Mouse (Mus musculus) liver, embryonic 11.5 days (tissue): ENCODE data around the gene Lsm6. TPM values are rescaled to one million over a fixed set of nuclear protein-coding genes. Genes with fewer than 3 reads are reported as not detected.

ENCODE experiments used
- ATAC-seq: fragments of 200-750 bp; cut with Nextera tagmentation; replicated peaks from 2 replicates; pipeline ENCODE4 v1.8.0; 2017; ENCODE audit warnings: moderate number of reproducible peaks, mild to moderate bottlenecking, moderate TSS enrichment, moderate library complexity; ENCODE audit not compliant: low FRiP score
- DNase-seq: peaks from one replicate; pipeline ENCODE4 v3.0.0-alpha.2; 2017; ENCODE audit warnings: low spot score
- H3K27ac ChIP-seq: fragments of 300-500 bp; sonication (generic); 2 replicates; pipeline ENCODE4 v1.5.1; 2014; ENCODE audit warnings: mild to moderate bottlenecking, low read depth, low read length, control low read depth
- H3K27me3 ChIP-seq: fragments of 300-500 bp; sonication (generic); replicated peaks from 2 replicates; pipeline ENCODE4 v1.6.1; 2014; ENCODE audit warnings: low read length, mixed read lengths; ENCODE audit not compliant: control insufficient read depth, insufficient read depth
- H3K36me3 ChIP-seq: fragments of 300-500 bp; sonication (generic); 2 replicates; pipeline ENCODE4 v1.6.1; 2014; ENCODE audit warnings: mild to moderate bottlenecking, low read length, moderate library complexity, mixed read lengths; ENCODE audit not compliant: control insufficient read depth, insufficient read depth
- H3K4me1 ChIP-seq: fragments of 300-500 bp; sonication (generic); replicated peaks from 2 replicates; pipeline ENCODE4 v1.6.1; 2014; ENCODE audit warnings: low read length, mixed read lengths; ENCODE audit not compliant: control insufficient read depth, insufficient read depth
- H3K4me2 ChIP-seq: fragments of 300-500 bp; sonication (generic); 2 replicates; pipeline ENCODE4 v1.6.1; 2014; ENCODE audit warnings: mild to moderate bottlenecking, control low read depth, moderate library complexity
- H3K4me3 ChIP-seq: fragments of 300-500 bp; sonication (generic); 2 replicates; pipeline ENCODE4 v1.5.1; 2014; ENCODE audit warnings: low read depth, low read length, control low read depth
- H3K9ac ChIP-seq: fragments of 300-500 bp; sonication (generic); 2 replicates; pipeline ENCODE4 v1.6.1; 2014; ENCODE audit warnings: low read depth, low read length, control low read depth
- H3K9me3 ChIP-seq: fragments of 300-500 bp; sonication (generic); 2 replicates; pipeline ENCODE4 v1.6.1; 2016; ENCODE audit warnings: low read length, inconsistent platforms, mixed read lengths; ENCODE audit not compliant: control insufficient read depth
- WGBS: fragments of 180-500 bp; shearing (Covaris S2); extraction: QIAGEN DNeasy Blood & Tissue Kit; methylation state at CpG from one replicate; pipeline ENCODE4 v1.1.7; 2014; 5-methylcytosine and 5-hydroxymethylcytosine counted together
- polyA plus RNA-seq: library from polyadenylated mRNA; unstranded; fragments of >200 nt; fragmentation: Nextera tagmentation; extraction: Ambion mirVana; gene quantifications from 2 replicates; pipeline ENCODE4 v1.2.1, GENCODE M21; 2014

Gene Lsm6
- polyA plus RNA-seq, 1 experiment from 2014 or later: 224 TPM

DNA sequence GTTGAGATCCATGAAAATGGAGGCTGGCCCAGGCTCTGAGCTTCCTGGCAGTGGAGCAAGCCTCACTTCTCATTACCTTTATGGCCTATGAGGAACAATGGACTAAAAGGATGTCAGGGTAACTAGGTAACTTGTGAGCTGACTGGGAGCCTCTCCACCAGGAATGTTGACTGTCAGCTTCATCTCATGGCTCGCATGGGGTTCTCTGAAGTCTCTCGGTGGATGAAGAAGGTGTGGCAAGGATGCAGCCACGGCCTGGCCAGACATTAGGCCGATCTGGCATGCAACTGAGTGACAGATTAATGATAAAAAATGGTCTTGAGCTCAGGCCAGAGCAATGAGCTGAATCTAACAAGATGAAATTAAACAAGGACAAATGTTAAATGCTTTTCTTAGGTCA, 27.7 kb downstream of the Lsm6 start:
- Histone ChIP-seq H3K9ac (no peak overlapping the region), H3K4me3 (no peak overlapping the region), H3K27me3 (no peaks in the 10 kb centered on the region), H3K9me3 (no peaks in the 10 kb centered on the region), H3K36me3 (no peaks in the 10 kb centered on the region), H3K27ac (no peak overlapping the region), H3K4me1 (no peaks in the 10 kb centered on the region), H3K4me2 (no peak overlapping the region)
- no peak for DNase-seq
- 70% methylated on average over 4 of the region's 4 CpGs for WGBS
- no peak for ATAC-seq

DNA sequence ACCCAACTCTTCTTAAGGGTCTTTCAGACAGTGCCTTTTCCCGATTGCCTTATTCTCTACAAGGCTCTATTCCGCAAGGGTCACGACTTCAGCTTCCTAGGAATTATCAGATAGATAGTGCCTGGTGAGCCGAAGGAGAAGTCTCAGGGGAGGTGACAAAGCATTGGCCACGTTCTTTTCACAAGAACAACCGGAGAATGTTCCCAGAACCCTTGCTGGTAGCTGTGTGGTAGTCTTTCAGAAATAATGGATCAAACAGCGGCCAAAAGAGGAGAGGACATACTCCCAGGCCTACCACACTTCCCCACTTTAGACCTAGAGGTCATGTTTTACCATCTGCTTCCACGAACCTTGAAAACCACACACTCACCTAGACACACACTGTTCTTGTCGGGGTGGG, 44.1 kb downstream of the Lsm6 start:
- no peaks in the 10 kb centered on the region for H3K4me1 ChIP-seq
- no peak overlapping the region for H3K4me2 ChIP-seq
- H3K4me3 ChIP-seq: no peak overlapping the region
- ATAC-seq: no peak
- DNase-seq: no peak
- no peaks in the 10 kb centered on the region for H3K36me3 ChIP-seq
- H3K9me3 ChIP-seq: no peaks in the 10 kb centered on the region
- H3K9ac ChIP-seq: no peak overlapping the region
- H3K27ac ChIP-seq: no peak overlapping the region
- H3K27me3 ChIP-seq: no peaks in the 10 kb centered on the region
- WGBS: 82% methylated on average over 9 of the region's 9 CpGs

DNA sequence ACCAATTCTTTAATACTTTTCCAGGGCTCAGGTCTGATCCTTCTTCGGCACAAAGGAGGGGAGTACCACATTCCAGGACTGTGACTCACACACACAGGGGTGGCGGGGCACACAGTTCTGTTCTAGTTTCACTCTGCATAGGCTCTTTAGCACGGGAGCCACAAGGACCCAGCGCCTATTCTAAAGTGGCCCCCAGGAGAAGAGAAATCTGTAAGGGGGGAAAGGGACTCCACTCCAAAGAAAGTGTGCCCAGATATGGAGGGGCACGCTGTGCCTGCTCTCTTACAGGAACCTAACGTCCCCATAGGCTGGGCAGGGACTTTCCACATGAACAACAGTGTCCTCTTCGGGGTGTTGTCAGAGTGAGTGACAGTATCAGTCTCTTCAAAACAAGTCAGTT, 49.7 kb downstream of the Lsm6 start:
- Histone ChIP-seq H3K4me2 (no peak overlapping the region), H3K36me3 (no peaks in the 10 kb centered on the region), H3K4me3 (no peak overlapping the region), H3K9me3 (no peaks in the 10 kb centered on the region), H3K27ac (no peak overlapping the region), H3K27me3 (no peaks in the 10 kb centered on the region), H3K9ac (no peak overlapping the region), H3K4me1 (no peaks in the 10 kb centered on the region)
- ATAC-seq: no peak
- 63% methylated on average over 7 of the region's 7 CpGs for WGBS
- DNase-seq: no peak

DNA sequence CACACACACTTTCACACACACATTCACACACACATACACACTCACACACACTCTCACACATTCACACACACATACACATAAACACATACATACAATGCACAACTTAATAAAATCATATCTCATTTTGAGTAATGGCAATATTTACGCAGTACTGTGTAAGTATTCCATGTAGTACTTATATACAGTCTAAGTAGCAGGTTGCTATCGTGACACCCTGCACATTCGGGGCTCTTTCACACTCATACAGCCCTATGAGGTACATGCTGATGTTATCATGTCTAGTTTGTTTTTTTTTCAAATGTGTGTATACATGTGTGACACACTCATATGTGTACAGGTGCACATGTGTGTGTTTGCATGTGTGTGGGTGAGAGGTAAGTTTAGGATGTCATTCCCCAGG, 50.4 kb downstream of the Lsm6 start:
- 86% methylated on average over 3 of the region's 3 CpGs for WGBS
- no peak overlapping the region for H3K27ac ChIP-seq
- H3K4me1 ChIP-seq: no peaks in the 10 kb centered on the region
- H3K27me3 ChIP-seq: no peaks in the 10 kb centered on the region
- no peaks in the 10 kb centered on the region for H3K36me3 ChIP-seq
- H3K9ac ChIP-seq: no peak overlapping the region
- DNase-seq: no peak
- H3K4me2 ChIP-seq: no peak overlapping the region
- H3K4me3 ChIP-seq: no peak overlapping the region
- H3K9me3 ChIP-seq: no peaks in the 10 kb centered on the region
- ATAC-seq: no peak

DNA sequence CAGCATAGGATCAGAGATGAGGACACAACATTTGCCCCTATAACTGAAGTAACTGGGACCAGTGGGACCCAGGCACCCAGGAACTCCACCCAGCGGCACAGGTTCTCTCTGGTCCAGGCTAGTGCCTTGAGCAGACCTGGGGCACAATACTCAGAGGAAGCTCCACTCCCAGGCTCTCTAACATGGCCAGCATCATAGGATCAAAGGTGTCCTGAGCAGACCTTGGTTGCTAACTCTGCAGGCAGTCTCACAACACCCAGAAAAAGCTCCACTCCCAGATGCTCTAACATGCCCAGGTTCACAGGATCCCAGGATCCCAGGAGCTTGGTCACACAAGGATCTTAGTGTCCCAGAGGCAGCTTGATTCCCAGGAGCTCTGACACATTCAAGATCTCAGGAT, 55.4 kb downstream of the Lsm6 start:
- H3K4me2 ChIP-seq: no peak overlapping the region
- 84% methylated on average over 1 of the region's 1 CpGs for WGBS
- no peaks in the 10 kb centered on the region for H3K27me3 ChIP-seq
- H3K9ac ChIP-seq: no peak overlapping the region
- no peak overlapping the region for H3K4me3 ChIP-seq
- H3K36me3 ChIP-seq: no peaks in the 10 kb centered on the region
- no peak for ATAC-seq
- DNase-seq: no peak
- no peaks in the 10 kb centered on the region for H3K9me3 ChIP-seq
- no peak overlapping the region for H3K27ac ChIP-seq
- H3K4me1 ChIP-seq: no peaks in the 10 kb centered on the region

DNA sequence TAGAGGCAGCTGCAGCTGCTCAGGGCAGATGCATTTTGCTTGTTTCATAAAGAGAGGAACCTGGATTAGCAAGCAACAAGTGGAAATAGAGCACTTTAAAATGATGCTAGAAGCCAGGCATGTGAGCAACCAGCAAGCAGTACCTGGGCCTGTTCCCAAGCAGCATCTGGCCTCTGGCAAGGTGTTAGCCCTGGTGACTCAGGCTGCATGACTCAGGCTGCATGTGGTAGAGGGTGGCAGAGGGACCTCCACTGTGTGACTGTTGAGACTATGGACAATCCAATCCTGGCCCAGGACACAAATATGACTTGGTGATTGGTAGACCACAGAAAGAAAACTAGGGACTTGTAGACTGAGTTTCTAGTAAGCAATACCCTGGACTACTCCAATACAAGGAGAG, 56.0 kb downstream of the Lsm6 start:
- ATAC-seq (no peak), DNase-seq (no peak)
- Histone ChIP-seq H3K27me3 (no peaks in the 10 kb centered on the region), H3K4me1 (no peaks in the 10 kb centered on the region), H3K36me3 (no peaks in the 10 kb centered on the region), H3K27ac (no peak overlapping the region), H3K9me3 (no peaks in the 10 kb centered on the region), H3K4me3 (no peak overlapping the region), H3K9ac (no peak overlapping the region), H3K4me2 (no peak overlapping the region)

DNA sequence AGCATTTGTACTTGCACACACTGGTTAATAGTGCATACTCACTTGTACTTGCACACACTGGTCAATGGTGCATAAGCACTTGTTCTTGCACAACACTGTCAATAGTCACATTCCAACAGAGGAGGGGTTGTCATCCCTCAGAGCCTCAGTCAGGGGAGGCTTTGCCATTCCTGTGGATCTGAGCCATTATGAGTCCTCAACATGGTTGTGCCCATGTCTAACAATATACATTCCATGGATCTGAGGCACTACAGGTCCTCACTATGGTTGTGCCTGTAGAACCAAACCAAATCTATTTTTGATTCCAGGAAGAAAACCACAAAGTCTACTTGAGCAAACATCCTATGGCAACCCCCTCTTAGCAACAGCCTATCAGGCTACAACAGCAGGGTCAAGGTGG, 61.8 kb downstream of the Lsm6 start:
- no peak overlapping the region for H3K27ac ChIP-seq
- H3K4me2 ChIP-seq: no peak overlapping the region
- ATAC-seq (no peak), DNase-seq (no peak)
- H3K36me3 ChIP-seq: no peaks in the 10 kb centered on the region
- no peaks in the 10 kb centered on the region for H3K27me3 ChIP-seq
- no peaks in the 10 kb centered on the region for H3K9me3 ChIP-seq
- H3K4me3 ChIP-seq: no peak overlapping the region
- H3K4me1 ChIP-seq: no peaks in the 10 kb centered on the region
- no peak overlapping the region for H3K9ac ChIP-seq

DNA sequence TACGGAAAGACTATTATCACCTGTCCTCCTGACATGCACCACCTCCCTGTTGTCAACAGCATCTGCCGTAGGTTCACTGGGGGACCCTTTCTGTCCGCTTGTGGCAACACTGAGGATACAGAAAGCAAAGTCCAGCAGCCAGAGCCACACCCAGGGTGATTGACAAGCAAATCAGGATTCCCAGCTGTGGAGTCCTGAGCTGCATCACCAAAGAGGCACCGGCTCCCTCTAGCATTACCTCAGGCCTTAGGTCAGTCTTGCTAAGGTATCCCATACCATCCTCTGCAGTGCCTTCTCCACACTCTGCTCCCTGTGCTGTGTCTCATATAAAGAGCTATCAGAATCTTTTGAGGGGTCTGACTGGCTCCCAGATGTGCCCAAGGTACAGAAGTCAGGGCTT, 66.0 kb downstream of the Lsm6 start:
- Histone ChIP-seq H3K36me3 (no peaks in the 10 kb centered on the region), H3K27me3 (no peaks in the 10 kb centered on the region), H3K27ac (no peak overlapping the region), H3K4me1 (no peaks in the 10 kb centered on the region), H3K9ac (no peak overlapping the region), H3K9me3 (no peaks in the 10 kb centered on the region), H3K4me2 (no peak overlapping the region), H3K4me3 (no peak overlapping the region)
- WGBS: 85% methylated on average over 4 of the region's 4 CpGs
- DNase-seq (no peak), ATAC-seq (no peak)
